Mouse (Mus musculus) kidney, embryonic 15.5 days (tissue): ENCODE measurements around the gene Zfp277. TPM values are rescaled to one million over a fixed set of nuclear protein-coding genes. Genes with fewer than 3 reads are reported as not detected.

ENCODE experiments used
- ATAC-seq: fragments of 200-750 bp; cut with Nextera tagmentation; replicated peaks from 2 replicates; pipeline ENCODE4 v1.8.0; 2017; ENCODE audit warnings: moderate TSS enrichment; ENCODE audit not compliant: low FRiP score
- H3K27ac ChIP-seq: fragments of 300-500 bp; sonication (generic); 2 replicates; pipeline ENCODE4 v1.5.1; 2015; ENCODE audit warnings: mild to moderate bottlenecking, inconsistent platforms
- H3K27me3 ChIP-seq: fragments of 300-500 bp; sonication (generic); 2 replicates; pipeline ENCODE4 v1.6.1; 2015; ENCODE audit warnings: inconsistent platforms
- H3K36me3 ChIP-seq: fragments of 300-500 bp; sonication (generic); 2 replicates; pipeline ENCODE4 v1.6.1; 2015; ENCODE audit warnings: inconsistent platforms
- H3K4me1 ChIP-seq: fragments of 300-500 bp; sonication (generic); 2 replicates; pipeline ENCODE4 v1.6.1; 2015; ENCODE audit warnings: inconsistent platforms
- H3K4me2 ChIP-seq: fragments of 300-500 bp; sonication (generic); 2 replicates; pipeline ENCODE4 v1.6.1; 2015; ENCODE audit warnings: moderate library complexity, mild to moderate bottlenecking, inconsistent platforms
- H3K4me3 ChIP-seq: fragments of 300-500 bp; sonication (generic); replicated peaks from 2 replicates; pipeline ENCODE4 v1.5.1; 2015; ENCODE audit warnings: mild to moderate bottlenecking, inconsistent platforms
- H3K9ac ChIP-seq: fragments of 300-500 bp; sonication (generic); 2 replicates; pipeline ENCODE4 v1.6.1; 2015; ENCODE audit warnings: mild to moderate bottlenecking, inconsistent platforms
- H3K9me3 ChIP-seq: fragments of 300-500 bp; sonication (generic); replicated peaks from 2 replicates; pipeline ENCODE4 v1.6.1; 2016; ENCODE audit warnings: inconsistent platforms
- WGBS: fragments of 180-500 bp; shearing (Covaris S2); methylation state at CpG from one replicate; pipeline ENCODE4 v1.1.7; 2015; ENCODE audit warnings: mixed read lengths; 5-methylcytosine and 5-hydroxymethylcytosine counted together
- polyA plus RNA-seq: library from polyadenylated mRNA; unstranded; fragments of >200 nt; fragmentation: Nextera tagmentation; extraction: Ambion mirVana; gene quantifications from 2 replicates; pipeline ENCODE4 v1.2.1, GENCODE M21; 2015

Zfp277 gene
- polyA plus RNA-seq, 1 experiment from 2014 or later: 38.6 TPM

DNA sequence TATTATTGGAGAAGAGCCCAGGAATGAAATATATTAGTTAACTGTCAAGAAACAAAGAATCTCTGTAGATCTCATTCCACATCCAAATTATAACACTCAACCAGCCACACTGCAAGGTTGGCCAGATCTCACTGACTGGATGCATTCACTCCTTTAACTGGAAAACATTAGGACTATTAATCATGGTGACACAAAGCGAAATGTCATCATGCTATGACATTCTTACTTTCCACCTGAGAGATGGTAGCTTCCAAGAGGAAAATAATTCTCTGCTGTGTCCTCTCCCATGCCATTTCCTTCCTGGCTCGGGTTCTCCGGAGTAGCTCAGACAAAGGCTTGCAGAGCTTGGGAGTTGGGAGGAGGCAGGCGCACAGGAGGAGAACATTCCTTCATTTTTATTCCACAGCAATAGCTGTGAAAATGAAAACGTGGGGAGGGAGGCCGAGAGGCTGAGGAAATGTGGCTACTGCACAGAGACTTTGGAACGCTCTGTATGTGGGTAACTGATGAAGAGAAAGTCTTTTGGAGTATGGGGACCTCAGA is 17.1 kb upstream of the Zfp277 start:
- H3K4me2 ChIP-seq: no peak overlapping the region
- H3K27me3 ChIP-seq: no peaks in the 10 kb centered on the region
- H3K4me1 ChIP-seq: peaks cover 26% of the 10 kb centered on the region
- no peaks in the 10 kb centered on the region for H3K9me3 ChIP-seq
- H3K36me3 ChIP-seq: no peaks in the 10 kb centered on the region
- no peak overlapping the region for H3K27ac ChIP-seq
- no peak overlapping the region for H3K4me3 ChIP-seq
- ATAC-seq: no peak
- 56% methylated on average over 7 of the region's 7 CpGs for WGBS
- H3K9ac ChIP-seq: no peak overlapping the region

DNA sequence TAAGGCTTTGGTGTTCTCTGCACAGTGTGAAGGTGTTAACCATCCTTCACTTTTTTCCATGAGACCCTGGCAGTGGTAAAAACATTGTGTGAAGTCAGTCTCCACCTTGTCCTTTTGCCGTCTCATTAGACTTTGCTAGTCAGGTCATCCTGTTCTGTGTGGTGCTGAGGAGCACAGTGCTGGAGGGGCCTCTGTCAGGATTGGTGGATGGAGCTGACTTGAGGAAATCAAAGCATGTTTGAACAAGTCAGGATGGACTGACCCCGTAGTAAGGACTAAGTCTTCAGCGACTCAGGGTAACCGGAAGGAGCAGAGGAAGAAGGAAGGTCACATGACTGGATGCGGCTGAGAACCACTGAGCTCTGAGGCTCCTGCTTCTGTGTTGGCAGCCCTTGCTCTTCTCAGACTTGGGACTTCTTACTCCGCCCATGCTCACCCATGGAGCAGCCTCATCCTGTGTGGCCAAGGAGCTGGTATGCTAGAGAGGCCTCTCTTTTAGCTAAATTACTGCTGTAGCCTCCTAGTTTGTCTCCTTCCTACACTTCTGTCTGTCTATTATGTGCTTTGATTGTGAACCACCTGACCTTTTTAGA is 14.1 kb upstream of the Zfp277 start:
- H3K27ac ChIP-seq: peak overlapping the region; percentile 72
- no peak for ATAC-seq

DNA sequence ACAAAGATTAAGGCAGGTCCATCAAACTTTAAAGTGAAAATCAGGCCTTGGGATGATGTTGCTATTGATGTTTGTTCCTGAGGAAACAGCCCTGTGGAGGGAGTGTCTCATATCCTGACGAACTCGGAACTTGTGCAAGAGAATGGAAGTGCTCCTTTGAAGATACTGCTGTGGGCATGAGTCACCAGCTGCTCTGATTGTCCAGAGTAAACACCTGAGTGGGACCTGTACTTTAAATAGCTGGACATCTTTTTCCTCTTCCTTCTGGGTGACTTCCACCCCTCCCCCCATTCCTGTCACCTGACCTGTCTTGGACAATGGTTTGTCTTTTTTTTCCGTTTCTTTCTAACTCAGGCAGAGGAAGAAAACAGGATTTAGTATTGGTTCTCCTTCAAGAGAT is 13.3 kb upstream of the Zfp277 start:
- Histone ChIP-seq H3K4me1 (peaks cover 18% of the 10 kb centered on the region), H3K9me3 (no peaks in the 10 kb centered on the region), H3K4me2 (no peak overlapping the region), H3K27me3 (no peaks in the 10 kb centered on the region), H3K4me3 (no peak overlapping the region), H3K9ac (no peak overlapping the region), H3K36me3 (no peaks in the 10 kb centered on the region), H3K27ac (peak overlapping the region; percentile 7; the same call in 1 of the 2 replicates)
- ATAC-seq: no peak
- 68% methylated on average over 3 of the region's 3 CpGs for WGBS

More for the DNA sequence above, 14.1 kb upstream of the Zfp277 start:
- Histone ChIP-seq H3K4me1 (peaks cover 24% of the 10 kb centered on the region), H3K36me3 (no peaks in the 10 kb centered on the region), H3K9me3 (no peaks in the 10 kb centered on the region), H3K9ac (no peak overlapping the region), H3K4me2 (no peak overlapping the region), H3K27me3 (no peaks in the 10 kb centered on the region), H3K4me3 (no peak overlapping the region)
- 68% methylated on average over 6 of the region's 6 CpGs for WGBS

DNA sequence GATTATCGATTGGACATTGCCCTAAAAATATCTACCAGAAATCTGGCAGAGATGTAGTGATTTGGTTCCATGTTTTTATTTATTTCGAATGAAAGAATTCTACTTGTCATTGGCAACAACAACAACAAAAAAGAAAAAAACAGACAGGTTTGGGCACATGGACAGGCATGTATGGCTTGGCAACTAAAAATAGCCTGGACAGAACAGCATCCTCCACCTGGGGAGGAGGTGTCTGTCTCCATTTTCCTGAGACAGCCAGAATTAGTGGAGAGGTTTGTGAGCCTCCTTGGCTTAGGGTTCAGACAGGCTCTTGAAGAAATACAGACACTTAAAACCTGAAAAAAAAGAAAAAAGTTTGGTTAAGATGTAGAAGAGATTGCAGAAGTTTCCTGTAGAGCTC is 10.8 kb upstream of the Zfp277 start:
- Histone ChIP-seq H3K27ac (no peak overlapping the region), H3K9me3 (no peaks in the 10 kb centered on the region), H3K27me3 (no peaks in the 10 kb centered on the region), H3K36me3 (no peaks in the 10 kb centered on the region), H3K4me3 (no peak overlapping the region), H3K4me1 (peaks cover 6% of the 10 kb centered on the region; the same call in 1 of the 2 replicates), H3K9ac (no peak overlapping the region), H3K4me2 (no peak overlapping the region)
- WGBS: 88% methylated on average over 2 of the region's 2 CpGs
- no peak for ATAC-seq

DNA sequence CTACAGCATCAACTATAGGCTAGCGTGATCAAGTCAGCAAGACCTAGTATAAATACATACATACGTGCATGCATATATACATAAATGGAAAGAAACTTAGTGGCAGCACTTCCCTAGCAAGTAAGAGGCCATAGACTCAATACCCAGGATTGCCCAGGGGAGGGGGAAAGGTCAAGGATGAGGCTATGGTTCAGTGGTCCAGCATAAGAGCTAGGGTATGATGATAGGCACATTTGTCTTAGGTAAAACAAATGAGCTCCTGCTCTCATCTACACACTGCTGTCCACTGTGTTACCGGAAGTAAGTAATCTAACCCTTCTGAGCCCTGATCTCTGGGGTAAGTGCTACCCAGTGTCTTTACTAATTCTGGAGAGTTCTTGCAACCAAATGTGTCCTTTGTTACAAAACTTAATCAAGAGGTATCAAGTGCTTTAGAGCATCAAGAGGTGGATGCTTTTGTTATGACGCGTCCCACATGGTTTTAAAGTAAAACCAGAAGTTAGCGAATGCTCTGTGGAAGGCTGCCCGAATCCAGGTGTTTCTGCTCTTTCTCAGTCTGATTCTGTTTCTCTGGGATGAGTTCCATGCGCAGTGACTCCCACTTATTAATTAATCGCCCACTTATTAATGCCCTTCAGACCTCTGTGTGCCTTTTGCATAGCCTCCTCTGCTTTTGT is 3.6 kb upstream of the Zfp277 start:
- no peaks in the 10 kb centered on the region for H3K36me3 ChIP-seq
- 53% methylated on average over 9 of the region's 9 CpGs for WGBS
- no peak for ATAC-seq
- H3K27ac ChIP-seq: no peak overlapping the region
- no peak overlapping the region for H3K4me3 ChIP-seq
- no peaks in the 10 kb centered on the region for H3K9me3 ChIP-seq
- H3K9ac ChIP-seq: no peak overlapping the region
- peak overlapping the region; percentile 27; the same call in 1 of the 2 replicates for H3K4me2 ChIP-seq
- H3K4me1 ChIP-seq: peaks cover 33% of the 10 kb centered on the region
- no peaks in the 10 kb centered on the region for H3K27me3 ChIP-seq

DNA sequence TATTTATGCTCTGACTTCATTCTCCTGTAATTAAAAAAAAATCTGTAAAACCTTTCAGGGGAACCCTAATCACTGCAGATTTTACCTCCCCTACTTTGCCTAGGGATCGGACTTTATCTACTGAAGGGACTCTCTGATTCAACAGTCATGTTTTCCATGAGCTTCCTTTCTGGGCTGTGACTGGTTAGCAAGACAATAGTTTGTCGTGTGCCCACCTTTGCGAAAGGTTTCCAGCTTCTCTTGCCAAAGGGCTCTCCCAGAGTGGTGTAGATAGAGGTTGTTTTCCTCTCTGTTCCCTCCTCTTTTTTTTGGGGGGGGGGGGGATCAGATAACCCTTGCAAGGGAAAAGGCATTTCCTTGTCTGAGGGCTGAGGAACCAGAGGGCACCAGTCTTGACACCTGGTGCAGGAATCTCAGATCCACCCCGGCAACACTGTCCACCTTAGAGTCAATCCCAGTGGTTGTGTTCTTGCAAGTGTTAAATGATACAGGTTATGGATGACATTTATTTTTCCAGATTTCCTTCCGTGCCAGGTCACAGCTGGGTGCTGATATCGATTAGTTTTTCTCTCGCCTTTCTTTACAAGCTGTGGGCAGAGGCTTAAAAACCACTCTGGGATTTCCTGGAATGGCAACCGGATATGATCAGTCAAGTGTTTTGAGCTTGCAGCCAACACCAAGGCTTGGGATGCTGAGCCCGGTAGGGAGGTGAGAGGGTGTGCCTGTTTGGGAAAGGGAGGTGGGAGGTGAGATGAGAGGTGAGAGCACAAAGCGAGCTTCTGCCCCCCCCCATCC is 2.1 kb upstream of the Zfp277 start:
- Histone ChIP-seq H3K9me3 (no peaks in the 10 kb centered on the region), H3K4me2 (peak overlapping the region; percentile 89), H3K27ac (no peak overlapping the region), H3K36me3 (no peaks in the 10 kb centered on the region), H3K27me3 (no peaks in the 10 kb centered on the region), H3K9ac (0 out of 2 replicates have a peak overlapping the region, but pooled peaks have one; percentile 77), H3K4me3 (peak overlapping the region; percentile 90), H3K4me1 (peaks cover 33% of the 10 kb centered on the region)
- ATAC-seq: no peak
- WGBS: 9% methylated on average over 10 of the region's 10 CpGs

DNA sequence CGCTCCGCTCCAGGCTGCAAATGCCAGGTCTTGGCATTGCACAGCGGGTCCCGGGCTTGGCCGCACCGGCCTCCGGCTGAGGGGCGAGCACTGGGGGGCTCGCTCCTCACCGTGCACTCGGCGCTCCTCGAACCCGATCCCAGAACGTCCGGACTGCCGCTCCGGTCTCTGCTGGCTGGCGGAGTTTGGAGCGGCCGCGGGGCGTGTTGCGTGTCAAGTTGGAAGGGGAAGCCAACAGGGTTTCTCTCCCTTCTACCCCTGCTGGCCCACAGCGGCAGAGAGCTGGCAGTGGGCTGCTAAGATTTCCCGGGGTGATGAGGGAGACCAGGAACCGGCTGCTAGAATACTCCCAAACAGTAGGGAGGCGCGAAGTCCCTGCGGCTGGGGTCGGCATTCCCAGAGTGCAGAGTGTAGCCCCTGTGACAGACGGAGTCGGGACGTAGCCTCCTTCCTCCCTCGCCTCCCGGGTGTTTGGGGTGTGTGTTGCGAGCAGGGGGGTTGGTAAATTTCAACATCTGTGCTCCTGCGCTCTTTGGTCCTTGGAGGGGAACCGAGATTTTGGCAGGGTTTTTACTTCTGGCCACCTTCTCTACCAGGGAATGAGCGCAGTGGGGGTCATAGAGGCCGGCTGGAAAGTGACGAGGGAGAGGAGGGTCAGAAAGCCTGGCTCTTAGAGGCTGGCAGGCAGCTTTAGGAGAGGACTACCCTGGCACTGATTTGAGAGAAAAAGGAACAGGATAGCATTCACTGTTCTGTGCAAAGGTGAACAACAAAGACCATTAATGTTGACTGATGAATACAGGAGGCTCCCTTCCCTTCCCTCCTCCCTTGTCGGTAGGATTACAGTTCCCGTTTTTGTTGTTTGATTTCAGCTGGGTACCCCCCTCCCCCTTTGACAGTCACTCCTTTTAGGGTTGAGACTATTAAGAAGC is 1.0 kb upstream of the Zfp277 start:
- Histone ChIP-seq H3K4me3 (peak overlapping the region; percentile 90), H3K27me3 (no peaks in the 10 kb centered on the region), H3K9ac (peak overlapping the region; percentile 77), H3K4me1 (peaks cover 38% of the 10 kb centered on the region), H3K27ac (peak overlapping the region; percentile 87), H3K36me3 (no peaks in the 10 kb centered on the region), H3K4me2 (peak overlapping the region; percentile 89), H3K9me3 (no peaks in the 10 kb centered on the region)
- under 1% methylated on average over 44 of the region's 44 CpGs for WGBS
- ATAC-seq: peak; percentile 50

DNA sequence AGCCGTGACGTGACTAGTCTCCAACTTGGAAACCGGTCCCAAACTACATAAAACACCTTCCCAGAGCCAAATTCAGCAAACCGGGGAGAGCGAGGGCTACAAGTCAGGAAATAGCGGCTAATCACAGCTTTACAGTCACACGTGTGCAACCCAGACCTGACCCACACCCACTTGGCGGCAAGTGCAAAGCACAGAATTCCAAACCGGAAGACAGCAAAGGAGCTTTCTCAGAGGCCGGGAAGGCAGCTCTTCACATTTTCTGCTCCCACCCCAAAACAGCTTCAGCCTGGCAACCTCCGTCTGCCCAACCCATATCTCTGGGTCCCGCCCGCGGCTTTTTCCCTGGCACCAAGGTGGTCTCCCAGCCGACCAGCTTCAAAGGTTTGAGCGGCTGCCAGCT is 496 bp downstream of the Zfp277 start:
- Histone ChIP-seq H3K9ac (peak overlapping the region; percentile 58), H3K27ac (peak overlapping the region; percentile 41; the same call in 1 of the 2 replicates), H3K4me2 (peak overlapping the region; percentile 85), H3K4me1 (peaks cover 41% of the 10 kb centered on the region), H3K27me3 (no peaks in the 10 kb centered on the region), H3K4me3 (peak overlapping the region; percentile 90), H3K9me3 (no peaks in the 10 kb centered on the region), H3K36me3 (no peaks in the 10 kb centered on the region)
- ATAC-seq: peak; percentile 24
- under 1% methylated on average over 16 of the region's 16 CpGs for WGBS

DNA sequence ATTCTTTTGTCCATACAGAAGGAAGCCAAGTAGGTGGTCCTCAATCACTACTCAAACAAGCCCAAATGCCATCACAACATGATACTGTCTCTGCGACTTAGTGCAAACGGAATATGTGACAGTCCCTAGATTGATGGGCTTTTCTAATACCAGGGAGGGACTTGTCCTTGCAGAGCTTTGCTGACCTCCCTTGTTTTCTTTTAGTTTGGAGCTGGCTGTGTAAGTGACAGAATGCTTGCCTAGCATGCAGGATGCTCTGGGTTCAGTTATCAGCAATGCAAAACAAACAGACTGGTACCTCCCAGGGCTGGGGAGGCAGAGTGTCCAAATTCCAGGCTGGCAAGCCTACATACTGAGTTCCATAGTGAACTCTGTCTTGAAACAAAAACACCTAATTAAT is 7.7 kb downstream of the Zfp277 start:
- Histone ChIP-seq H3K27ac (no peak overlapping the region), H3K9me3 (no peaks in the 10 kb centered on the region), H3K36me3 (no peaks in the 10 kb centered on the region), H3K4me3 (no peak overlapping the region), H3K27me3 (no peaks in the 10 kb centered on the region), H3K4me1 (peaks cover 23% of the 10 kb centered on the region), H3K4me2 (no peak overlapping the region), H3K9ac (no peak overlapping the region)
- 13% methylated on average over 2 of the region's 2 CpGs for WGBS
- peak; percentile 82 for ATAC-seq

DNA sequence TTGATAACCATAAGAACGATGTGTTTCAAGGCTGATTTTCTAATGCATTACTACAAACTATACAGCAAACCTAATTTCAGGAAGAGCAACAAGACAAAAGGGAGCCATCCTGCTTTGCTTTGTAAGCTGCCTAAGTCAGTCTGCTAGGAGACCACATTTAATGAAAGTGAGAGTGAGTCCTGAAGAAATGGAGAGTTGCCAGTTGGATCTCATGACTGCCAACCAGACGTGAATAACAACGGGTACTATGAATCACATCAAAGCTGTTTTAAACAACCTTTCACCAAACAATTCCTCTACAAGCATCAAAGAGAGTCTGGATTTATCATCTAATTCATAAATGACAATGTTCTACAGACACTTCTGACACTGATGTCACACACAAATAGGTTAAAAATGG is 11.6 kb downstream of the Zfp277 start:
- Histone ChIP-seq H3K27ac (no peak overlapping the region), H3K4me1 (peaks cover 34% of the 10 kb centered on the region), H3K27me3 (no peaks in the 10 kb centered on the region), H3K36me3 (no peaks in the 10 kb centered on the region), H3K4me2 (no peak overlapping the region), H3K4me3 (no peak overlapping the region), H3K9me3 (no peaks in the 10 kb centered on the region), H3K9ac (no peak overlapping the region)
- ATAC-seq: no peak
- WGBS: 62% methylated on average over 3 of the region's 3 CpGs

DNA sequence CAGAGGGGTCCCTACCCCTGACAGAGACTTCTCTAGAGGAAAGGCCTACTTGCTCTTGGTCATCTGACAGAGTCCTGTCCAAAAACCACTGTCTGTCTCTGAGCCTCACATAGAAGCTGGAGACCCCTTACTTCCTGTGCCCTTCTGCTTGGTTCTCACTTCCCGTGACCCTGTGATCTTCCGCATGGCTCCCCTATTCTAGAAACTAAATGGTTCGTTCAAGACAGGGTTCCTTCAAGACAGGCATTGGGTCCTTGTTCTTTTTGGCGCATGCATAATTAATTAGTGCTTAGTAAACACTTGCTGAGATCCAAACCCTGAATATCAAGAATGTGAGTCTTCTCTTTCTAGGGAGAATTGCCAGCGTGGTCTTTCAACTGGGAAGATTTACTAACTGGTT is 14.6 kb downstream of the Zfp277 start:
- Histone ChIP-seq H3K36me3 (no peaks in the 10 kb centered on the region), H3K27ac (peak overlapping the region; percentile 67; the same call in 1 of the 2 replicates), H3K27me3 (no peaks in the 10 kb centered on the region)

More for the DNA sequence above, 14.6 kb downstream of the Zfp277 start:
- Histone ChIP-seq H3K4me3 (no peak overlapping the region), H3K9ac (no peak overlapping the region), H3K4me2 (no peak overlapping the region), H3K9me3 (no peaks in the 10 kb centered on the region), H3K4me1 (peaks cover 20% of the 10 kb centered on the region)
- WGBS: 77% methylated on average over 5 of the region's 5 CpGs
- ATAC-seq: no peak
